Mouse (Mus musculus) embryonic facial prominence, embryonic 14.5 days (tissue): ENCODE measurements around the gene Stx8. TPM values are rescaled to one million over a fixed set of nuclear protein-coding genes. Genes with fewer than 3 reads are reported as not detected.

Source experiments
- ATAC-seq: fragments of 200-750 bp; cut with Nextera tagmentation; 2 replicates; pipeline ENCODE4 v1.8.0; 2017; ENCODE audit warnings: low read depth, moderate number of reproducible peaks, moderate TSS enrichment
- DNase-seq: peaks from one replicate; pipeline ENCODE4 v3.0.0-alpha.2; 2015; ENCODE audit warnings: low spot score
- H3K27ac ChIP-seq: fragments of 300-500 bp; sonication (generic); replicated peaks from 2 replicates; pipeline ENCODE4 v1.5.1; 2014; ENCODE audit warnings: low read depth, mild to moderate bottlenecking, low read length, moderate library complexity
- H3K27me3 ChIP-seq: fragments of 300-500 bp; sonication (generic); replicated peaks from 2 replicates; pipeline ENCODE4 v1.6.1; 2014; ENCODE audit warnings: low read length; ENCODE audit not compliant: control insufficient read depth, insufficient read depth
- H3K36me3 ChIP-seq: fragments of 300-500 bp; sonication (generic); 2 replicates; pipeline ENCODE4 v1.6.1; 2014; ENCODE audit warnings: low read length, mixed read lengths; ENCODE audit not compliant: control insufficient read depth, insufficient read depth
- H3K4me1 ChIP-seq: fragments of 300-500 bp; sonication (generic); 2 replicates; pipeline ENCODE4 v1.6.1; 2014; ENCODE audit warnings: antibody characterized with exemption, low read length; ENCODE audit not compliant: control insufficient read depth, insufficient read depth
- H3K4me2 ChIP-seq: fragments of 300-500 bp; sonication (generic); 2 replicates; pipeline ENCODE4 v1.6.1; 2014; ENCODE audit warnings: low read depth, mild to moderate bottlenecking, low read length, moderate library complexity, mixed read lengths
- H3K4me3 ChIP-seq: fragments of 300-500 bp; sonication (generic); 2 replicates; pipeline ENCODE4 v1.5.1; 2014; ENCODE audit warnings: low read depth, mild to moderate bottlenecking, low read length
- H3K9ac ChIP-seq: fragments of 300-500 bp; sonication (generic); 2 replicates; pipeline ENCODE4 v1.6.1; 2014; ENCODE audit warnings: low read depth, mild to moderate bottlenecking, low read length, moderate library complexity, mixed read lengths
- H3K9me3 ChIP-seq: fragments of 300-500 bp; sonication (generic); 2 replicates; pipeline ENCODE4 v1.6.1; 2016; ENCODE audit warnings: low read length; ENCODE audit not compliant: control insufficient read depth
- WGBS: fragments of 180-500 bp; shearing (Covaris S2); extraction: QIAGEN DNeasy Blood & Tissue Kit; methylation state at CpG from one replicate; pipeline ENCODE4 v1.1.7; 2014; 5-methylcytosine and 5-hydroxymethylcytosine counted together
- polyA plus RNA-seq: library from polyadenylated mRNA; unstranded; fragments of >200 nt; fragmentation: Nextera tagmentation; extraction: Ambion mirVana; gene quantifications from 2 replicates; pipeline ENCODE4 v1.2.1, GENCODE M21; 2014

The Stx8 gene
- polyA plus RNA-seq, 1 experiment from 2014 or later: 58.9 TPM

DNA sequence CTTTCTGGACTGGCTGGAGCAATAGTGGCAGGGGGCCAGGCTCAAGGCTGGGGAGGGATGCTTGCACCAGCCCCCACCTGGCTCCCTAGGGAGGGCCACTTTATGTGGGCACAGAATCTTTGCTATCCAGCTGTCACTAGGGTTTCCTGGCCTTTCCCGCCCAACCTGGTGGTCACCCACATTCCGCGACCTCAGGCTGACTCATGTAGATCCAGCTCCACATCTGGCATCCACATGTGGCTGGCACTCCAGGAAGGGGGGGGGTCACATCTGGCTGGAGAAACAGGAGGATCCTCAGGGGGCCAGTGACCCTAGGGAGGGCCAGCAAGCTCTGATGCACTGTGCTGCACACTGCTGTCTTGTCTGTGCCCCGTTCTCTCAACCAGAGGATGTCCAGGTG is 254.7 kb downstream of the Stx8 start:
- Histone ChIP-seq H3K27me3 (no peaks in the 10 kb centered on the region), H3K9ac (no peak overlapping the region), H3K4me3 (no peak overlapping the region), H3K4me2 (no peak overlapping the region), H3K9me3 (no peaks in the 10 kb centered on the region), H3K36me3 (no peaks in the 10 kb centered on the region), H3K4me1 (peaks cover 6% of the 10 kb centered on the region), H3K27ac (no peak overlapping the region)
- WGBS: 50% methylated on average over 4 of the region's 4 CpGs
- DNase-seq (no peak), ATAC-seq (no peak)

DNA sequence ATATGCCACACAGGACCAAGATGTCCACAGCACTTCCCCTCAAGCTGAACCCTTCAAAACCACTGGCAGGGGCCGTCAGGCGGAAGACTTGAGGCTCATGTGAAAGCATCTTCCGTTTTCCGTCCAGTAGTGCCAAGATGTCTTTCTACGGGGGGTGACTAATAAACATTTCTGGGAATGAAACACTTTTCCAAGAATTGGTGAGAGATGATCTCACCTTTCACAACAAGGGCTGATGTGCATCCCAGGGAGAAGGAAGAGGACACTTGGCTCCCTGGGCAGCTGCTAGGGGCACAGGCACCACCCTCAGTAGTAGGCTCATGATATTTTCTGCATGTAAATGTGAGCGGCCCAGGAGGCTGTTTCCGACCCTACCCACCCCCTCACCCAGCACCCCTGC is 256.2 kb downstream of the Stx8 start:
- no peak overlapping the region for H3K4me3 ChIP-seq
- ATAC-seq: no peak

DNA sequence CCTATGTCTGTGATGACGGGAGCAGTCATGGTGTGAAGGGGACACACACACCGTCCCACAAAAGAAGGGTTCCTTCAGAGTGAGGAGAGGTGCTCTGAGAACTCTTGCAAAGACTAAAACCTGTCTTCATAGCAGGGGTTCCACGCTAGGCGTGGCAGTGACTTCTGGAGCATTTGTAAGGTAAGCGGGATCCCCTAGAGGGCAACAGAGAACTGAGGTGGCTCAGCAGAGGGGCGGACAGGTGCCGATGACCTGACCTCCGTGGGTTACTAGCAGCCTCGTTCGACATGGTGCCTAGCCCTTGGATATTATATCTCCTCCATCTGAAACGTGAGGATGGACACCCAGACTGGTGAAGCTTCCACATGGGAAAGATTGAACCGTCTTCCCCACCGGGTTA is 257.1 kb downstream of the Stx8 start:
- 63% methylated on average over 13 of the region's 13 CpGs for WGBS

More for the DNA sequence above, 256.2 kb downstream of the Stx8 start:
- no peaks in the 10 kb centered on the region for H3K36me3 ChIP-seq
- no peak for DNase-seq
- no peaks in the 10 kb centered on the region; the same call in 1 of the 2 replicates for H3K4me1 ChIP-seq
- no peak overlapping the region for H3K9ac ChIP-seq
- H3K27ac ChIP-seq: no peak overlapping the region
- 85% methylated on average over 7 of the region's 7 CpGs for WGBS
- no peak overlapping the region for H3K4me2 ChIP-seq
- no peaks in the 10 kb centered on the region for H3K9me3 ChIP-seq
- H3K27me3 ChIP-seq: no peaks in the 10 kb centered on the region

DNA sequence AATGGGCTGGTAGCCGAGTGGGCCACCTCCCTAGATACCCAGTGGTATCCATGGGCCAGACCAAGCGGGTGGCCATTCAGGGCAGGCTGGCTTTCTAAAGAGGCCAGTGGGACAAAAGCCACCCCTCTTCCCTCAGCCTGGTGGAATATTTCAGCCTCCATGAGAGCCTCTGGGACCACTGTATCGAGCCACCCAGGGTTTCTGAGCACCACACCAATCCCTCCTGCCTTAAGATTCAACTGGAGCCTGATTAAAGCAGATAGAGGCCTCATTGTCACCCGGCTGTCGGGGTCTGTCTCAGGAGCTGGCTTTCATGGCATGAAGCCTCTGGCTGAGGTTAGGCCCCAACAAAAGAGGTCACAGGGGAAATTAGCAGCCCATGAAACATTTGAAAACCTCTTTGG is 260.7 kb downstream of the Stx8 start:
- no peak overlapping the region for H3K4me2 ChIP-seq
- H3K27me3 ChIP-seq: no peaks in the 10 kb centered on the region
- no peak overlapping the region for H3K4me3 ChIP-seq
- H3K27ac ChIP-seq: no peak overlapping the region
- no peaks in the 10 kb centered on the region for H3K36me3 ChIP-seq
- no peak for ATAC-seq
- H3K9ac ChIP-seq: no peak overlapping the region
- H3K9me3 ChIP-seq: no peaks in the 10 kb centered on the region
- peaks cover 7% of the 10 kb centered on the region; the same call in 1 of the 2 replicates for H3K4me1 ChIP-seq
- WGBS: 69% methylated on average over 5 of the region's 5 CpGs
- DNase-seq: no peak

More for the DNA sequence above, 257.1 kb downstream of the Stx8 start:
- DNase-seq (no peak), ATAC-seq (no peak)
- H3K9ac ChIP-seq: no peak overlapping the region
- H3K4me1 ChIP-seq: no peaks in the 10 kb centered on the region; the same call in 1 of the 2 replicates
- no peaks in the 10 kb centered on the region for H3K9me3 ChIP-seq
- H3K27ac ChIP-seq: no peak overlapping the region
- no peaks in the 10 kb centered on the region for H3K36me3 ChIP-seq
- no peaks in the 10 kb centered on the region for H3K27me3 ChIP-seq
- no peak overlapping the region for H3K4me2 ChIP-seq
- H3K4me3 ChIP-seq: no peak overlapping the region

- H3K9ac ChIP-seq: no peak overlapping the region
- no peak overlapping the region for H3K4me3 ChIP-seq
- H3K9me3 ChIP-seq: no peaks in the 10 kb centered on the region
- H3K4me2 ChIP-seq: no peak overlapping the region
- no peak for DNase-seq
- 90% methylated on average over 6 of the region's 6 CpGs for WGBS
- H3K36me3 ChIP-seq: no peaks in the 10 kb centered on the region
- H3K27ac ChIP-seq: no peak overlapping the region
- no peak for ATAC-seq
- H3K4me1 ChIP-seq: peaks cover 7% of the 10 kb centered on the region; the same call in 1 of the 2 replicates
- no peaks in the 10 kb centered on the region for H3K27me3 ChIP-seq
These were observed 261.8 kb downstream of the Stx8 start for GRCm38 (mm10) chr11:68227837-68228236.

DNA sequence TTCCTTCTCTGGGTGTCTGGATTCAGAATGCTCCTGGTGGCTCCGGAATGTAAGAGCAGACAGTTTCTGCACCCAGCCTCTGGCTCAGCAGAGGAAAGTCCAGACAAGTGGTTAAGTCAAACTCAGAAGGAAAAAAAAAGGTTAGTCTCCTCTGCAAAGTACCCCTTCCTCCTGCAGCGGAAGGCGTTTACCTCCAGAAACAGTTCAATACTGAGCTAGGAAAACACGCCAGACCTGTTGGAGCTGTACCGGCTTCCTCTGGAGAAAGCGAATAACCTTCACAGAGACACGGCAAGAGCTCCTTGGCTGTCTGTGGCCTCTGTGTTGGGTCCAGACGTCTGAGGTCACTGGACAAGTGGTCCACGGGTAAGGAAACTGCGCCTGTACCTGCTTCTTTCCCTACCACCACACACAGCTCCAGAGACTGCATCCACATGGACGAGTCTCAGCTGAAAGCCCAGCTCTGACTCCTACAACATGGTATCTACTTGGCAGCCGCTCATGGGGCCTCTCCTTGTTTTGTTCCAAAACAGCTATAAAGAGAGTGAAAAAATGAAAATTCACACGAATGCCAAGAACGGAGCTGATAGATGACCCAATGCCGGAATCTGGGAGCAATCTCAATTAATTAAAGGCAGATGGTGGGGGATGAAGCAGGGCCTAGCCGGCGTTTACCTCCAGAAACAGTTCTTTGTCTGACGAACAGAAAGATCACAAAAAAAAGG is 263.1 kb downstream of the Stx8 start:
- peaks cover 7% of the 10 kb centered on the region; the same call in 1 of the 2 replicates for H3K4me1 ChIP-seq
- no peaks in the 10 kb centered on the region for H3K36me3 ChIP-seq
- ATAC-seq (peak; percentile 54; the same call in 1 of the 2 replicates), DNase-seq (peak; percentile 83)
- no peaks in the 10 kb centered on the region for H3K9me3 ChIP-seq
- no peak overlapping the region for H3K4me3 ChIP-seq
- peak overlapping the region; percentile 3 for H3K4me2 ChIP-seq
- 26% methylated on average over 18 of the region's 18 CpGs for WGBS
- H3K27ac ChIP-seq: peak overlapping the region; percentile 76
- 0 out of 2 replicates have a peak overlapping the region, but pooled peaks have one; percentile 38 for H3K9ac ChIP-seq
- no peaks in the 10 kb centered on the region for H3K27me3 ChIP-seq

- no peak for DNase-seq
- WGBS: 95% methylated on average over 5 of the region's 5 CpGs
- H3K9me3 ChIP-seq: no peaks in the 10 kb centered on the region
These were observed 265.6 kb downstream of the Stx8 start for GRCm38 (mm10) chr11:68231558-68231957.

GRCm38 (mm10) chr11:68233469-68233965 is 267.5 kb downstream of the Stx8 start:
- 75% methylated on average over 9 of the region's 9 CpGs for WGBS
- DNase-seq (no peak), ATAC-seq (no peak)
- Histone ChIP-seq H3K4me3 (no peak overlapping the region), H3K4me1 (peaks cover 7% of the 10 kb centered on the region; the same call in 1 of the 2 replicates), H3K27ac (no peak overlapping the region), H3K36me3 (no peaks in the 10 kb centered on the region), H3K4me2 (no peak overlapping the region), H3K9ac (no peak overlapping the region), H3K9me3 (no peaks in the 10 kb centered on the region), H3K27me3 (no peaks in the 10 kb centered on the region)

More at GRCm38 (mm10) chr11:68231558-68231957, 265.6 kb downstream of the Stx8 start:
- no peak overlapping the region for H3K27ac ChIP-seq
- no peak overlapping the region for H3K4me2 ChIP-seq
- ATAC-seq: no peak
- no peaks in the 10 kb centered on the region for H3K36me3 ChIP-seq
- H3K4me3 ChIP-seq: no peak overlapping the region
- H3K4me1 ChIP-seq: peaks cover 7% of the 10 kb centered on the region; the same call in 1 of the 2 replicates
- H3K27me3 ChIP-seq: no peaks in the 10 kb centered on the region
- no peak overlapping the region for H3K9ac ChIP-seq
